Comparison of ENCODE assay signal across 19 mouse cellular contexts in genomic region chr6:6816821-6817220, GRCm38 (mm10). TPM values are rescaled to one million over a fixed set of nuclear protein-coding genes. Genes with fewer than 3 reads are reported as not detected.
DNase-seq lines count a peak whose midpoint lies in the region; ATAC-seq lines count a peak whose summit lies in the region.
"Had no signal": no experiment of that assay in that cellular context is flagged by ENCODE, and none has a peak within 500 bp of the region (broad histone marks: within the 10 kb centered on the region; RNA-seq: fewer than 3 reads in every experiment).

No protein-coding gene starts in this region.

- intact Hi-C loops in left cerebral cortex, postnatal 36 days (cut with DNase I): no loop called here

- peak; percentile 98 for ATAC-seq in frontal cortex, adult (ENCODE audit: low TSS enrichment)
- ATAC-seq: inflammation-experienced regulatory T-cells, adult 6 months; liver, embryonic 12.5 days; midbrain, embryonic 16.5 days had no signal

- DNase-seq in frontal cortex, postnatal 10 days (ENCODE audit: low spot score in 2 of 2): no peak
- DNase-seq in frontal cortex, postnatal 36 days (ENCODE audit: low spot score in 2 of 2): peak; percentile 48 to 71
- DNase-seq in left cerebral cortex, postnatal 36 days (ENCODE audit: low spot score in 2 of 2): peak; percentile 40 to 50
- peak; percentile 75 for DNase-seq in telencephalon, adult 2 months (ENCODE audit: low read depth, low spot score)
- DNase-seq in cerebellum, postnatal 36 days: no peak
- DNase-seq in kidney, postnatal 10 days: no peak
- DNase-seq: B cell, adult 2 months; cerebellum, adult 8-10 months; gastrocnemius, adult 2 months; heart, postnatal 10 days; kidney, adult 8-10 months; kidney, postnatal 36 days; lung, adult 2 months; thymus, adult 2 months had no signal

RNA-seq across cellular contexts. Expression of gene Dlx6, which starts 46.3 kb away (rescaled TPM):
- 10 to 100 TPM; 10.5 to 15.6 TPM for total RNA-seq in left cerebral cortex, postnatal 36 days (2021)
- total RNA-seq: common myeloid progenitor, adult 5-6 weeks; gastrocnemius, adult 2 months had no signal

Comparison
In these comparisons a context has a peak if more than half of its experiments do, and no peak if none do; other contexts are left out.
1. DNase-seq: peak in frontal cortex, postnatal 36 days (2 of 2), left cerebral cortex, postnatal 36 days (2 of 2) and telencephalon, adult 2 months (single experiment); none in frontal cortex, postnatal 10 days (0 of 2), cerebellum, postnatal 36 days (0 of 2) and kidney, postnatal 10 days (single experiment).